ENCODE assay signal across 24 mouse cellular contexts in genomic region chr9:120206897-120207296, GRCm38 (mm10). TPM values are rescaled to one million over a fixed set of nuclear protein-coding genes. Genes with fewer than 3 reads are reported as not detected.
"Had no signal": no experiment of that assay in that cellular context is flagged by ENCODE, and none has a peak within 500 bp of the region (broad histone marks: within the 10 kb centered on the region; RNA-seq: fewer than 3 reads in every experiment).

No protein-coding gene starts in this region.

- H3K4me2 ChIP-seq: liver, embryonic 13.5 days; liver, embryonic 15.5 days; lung, embryonic 15.5 days; midbrain, embryonic 12.5 days; neural tube, embryonic 12.5 days had no signal

- H3K4me3 ChIP-seq: liver, embryonic 13.5 days; liver, embryonic 15.5 days; lung, embryonic 15.5 days; megakaryocyte, embryonic 14.5 days; midbrain, embryonic 12.5 days; myocyte; neural tube, embryonic 12.5 days had no signal

- H3K9me3 ChIP-seq: liver, embryonic 13.5 days; liver, embryonic 15.5 days; lung, embryonic 15.5 days; midbrain, embryonic 12.5 days; neural tube, embryonic 12.5 days had no signal

- ATAC-seq: liver, postnatal 0 days; lung, postnatal 0 days; midbrain, embryonic 16.5 days had no signal

- DNase-seq: liver, embryonic 13.5 days; liver, postnatal 0 days; lung, postnatal 14 days; lung, postnatal 36 days; midbrain, embryonic 14.5 days; retina, postnatal 1 day; right cerebral cortex, postnatal 25 days; right cerebral cortex, postnatal 4 days; spleen, adult 18-20 months; thymus, adult 18-20 months; thymus, postnatal 14 days; thymus, postnatal 36 days had no signal

- H3K36me3 ChIP-seq: liver, embryonic 13.5 days; liver, embryonic 15.5 days; lung, embryonic 15.5 days; midbrain, embryonic 12.5 days; neural tube, embryonic 12.5 days had no signal

- H3K27ac ChIP-seq: liver, embryonic 13.5 days; liver, embryonic 15.5 days; lung, embryonic 15.5 days; macrophage; midbrain, embryonic 12.5 days; neural tube, embryonic 12.5 days had no signal

- H3K27me3 ChIP-seq: liver, embryonic 13.5 days; liver, embryonic 15.5 days; lung, embryonic 15.5 days; neural tube, embryonic 12.5 days had no signal

- H3K9ac ChIP-seq: liver, embryonic 13.5 days; liver, embryonic 15.5 days; liver, postnatal 0 days; lung, embryonic 15.5 days; midbrain, embryonic 12.5 days; neural tube, embryonic 12.5 days had no signal

- H3K4me1 ChIP-seq: liver, embryonic 13.5 days; liver, embryonic 15.5 days; megakaryocyte, embryonic 14.5 days; midbrain, embryonic 12.5 days; neural tube, embryonic 12.5 days had no signal

RNA-seq across cellular contexts. Expression of gene Mobp, which starts 57.4 kb away (rescaled TPM):
- polyA plus RNA-seq: liver, embryonic 13.5 days; liver, embryonic 15.5 days; liver, postnatal 0 days; lung, embryonic 15.5 days; lung, postnatal 0 days; macrophage; midbrain, embryonic 14.5 days; myocyte; small intestine, adult 2 months; stomach, embryonic 14.5 days; thymus, postnatal 0 days had no signal
